In the genomic region with DNA sequence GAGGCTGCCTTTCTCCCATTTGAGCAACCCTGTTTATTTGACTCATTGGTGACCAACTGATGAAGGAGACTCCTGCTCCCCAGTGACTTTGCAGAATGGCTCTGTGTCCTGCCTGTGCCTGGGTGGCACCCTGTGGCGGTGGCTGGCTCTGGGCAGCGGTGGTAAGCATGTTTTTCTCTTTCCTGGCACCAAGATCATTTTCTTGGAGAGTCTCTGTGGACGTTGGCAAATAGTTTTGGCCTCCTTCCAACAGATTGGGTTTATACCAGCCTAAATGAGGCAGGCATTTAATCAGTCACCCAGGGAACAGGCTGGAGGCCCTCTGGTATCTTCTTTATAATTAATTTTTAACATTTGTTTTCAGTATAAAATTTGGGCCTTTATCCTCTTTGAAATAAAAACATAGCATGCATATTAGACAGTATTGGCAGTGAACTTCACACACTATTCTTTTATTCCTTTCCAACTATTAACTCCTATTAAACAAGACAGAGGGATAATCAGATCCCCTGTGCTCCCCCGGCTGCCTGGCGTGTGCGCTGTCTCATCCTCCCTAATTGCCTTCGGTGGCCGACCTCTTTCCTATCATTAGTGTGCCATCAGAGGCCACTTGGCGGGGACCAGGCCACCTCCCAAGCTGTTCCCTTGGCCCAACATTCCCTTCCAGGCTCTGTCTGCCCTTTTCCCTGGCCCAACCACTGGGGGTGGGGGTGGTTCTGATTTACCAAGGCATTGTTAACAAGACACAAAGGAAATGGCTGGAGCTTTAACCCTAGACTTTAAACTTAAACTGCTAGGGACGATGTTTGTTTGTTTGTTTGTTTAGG, we compare ENCODE assay signal across 8 mouse cellular contexts.
DNase-seq lines count a peak whose midpoint lies in the region; ATAC-seq and TF ChIP-seq lines count a peak whose summit lies in the region.
"Had no signal": no experiment of that assay in that cellular context is flagged by ENCODE, and none has a peak within 500 bp of the region (broad histone marks: within the 10 kb centered on the region; RNA-seq: fewer than 3 reads in every experiment).

No protein-coding gene starts in this region.

- no peaks in the 10 kb centered on the region for H3K9me3 ChIP-seq in midbrain, embryonic 13.5 days
- H3K9me3 ChIP-seq in midbrain, embryonic 11.5 days (ENCODE audit: control insufficient read depth, low read length): no peaks in the 10 kb centered on the region
- no peaks in the 10 kb centered on the region for H3K9me3 ChIP-seq in forebrain, postnatal 0 days (ENCODE audit: low read length)
- H3K9me3 ChIP-seq in midbrain, postnatal 0 days (ENCODE audit: low read length): no peaks in the 10 kb centered on the region
- H3K9me3 ChIP-seq: lung, embryonic 15.5 days had no signal

- 26% methylated on average over 10 of the region's 10 CpGs for WGBS in midbrain, embryonic 13.5 days
- WGBS in midbrain, embryonic 11.5 days: 55% methylated on average over 10 of the region's 10 CpGs
- WGBS in forebrain, postnatal 0 days: 16% methylated on average over 10 of the region's 10 CpGs
- whole genome bisulfite sequencing in midbrain, postnatal 0 days: 23% methylated on average over 10 of the region's 10 CpGs

- no peak overlapping the region for H3K4me3 ChIP-seq in midbrain, embryonic 13.5 days (replicated peaks)
- H3K4me3 ChIP-seq in midbrain, embryonic 11.5 days (ENCODE audit: low read depth, low read length): no peak overlapping the region
- H3K4me3 ChIP-seq in forebrain, postnatal 0 days (ENCODE audit: low read depth, low read length): no peak overlapping the region
- no peak overlapping the region for H3K4me3 ChIP-seq in midbrain, postnatal 0 days (ENCODE audit: low read depth, low read length)
- H3K4me3 ChIP-seq: lung, embryonic 15.5 days had no signal

- H3K4me1 ChIP-seq in midbrain, embryonic 13.5 days (replicated peaks): peaks cover 29% of the 10 kb centered on the region
- no peaks in the 10 kb centered on the region for H3K4me1 ChIP-seq in midbrain, embryonic 11.5 days (ENCODE audit: control insufficient read depth, insufficient read depth, low read length)
- 0 out of 2 replicates have a peak, but pooled peaks cover 4% of the 10 kb centered on the region for H3K4me1 ChIP-seq in forebrain, postnatal 0 days (ENCODE audit: insufficient read depth)
- no peaks in the 10 kb centered on the region for H3K4me1 ChIP-seq in midbrain, postnatal 0 days (ENCODE audit: insufficient read depth, low read length)
- H3K4me1 ChIP-seq: lung, embryonic 15.5 days had no signal

- H3K9ac ChIP-seq in midbrain, embryonic 13.5 days (replicated peaks): no peak overlapping the region
- no peak overlapping the region for H3K9ac ChIP-seq in midbrain, embryonic 11.5 days (ENCODE audit: low read length)
- no peak overlapping the region for H3K9ac ChIP-seq in forebrain, postnatal 0 days
- no peak overlapping the region for H3K9ac ChIP-seq in midbrain, postnatal 0 days (replicated peaks; ENCODE audit: low read length, poor library complexity, severe bottlenecking)
- H3K9ac ChIP-seq: lung, embryonic 15.5 days had no signal

- DNase-seq in midbrain, embryonic 11.5 days (ENCODE audit: low spot score, missing footprints): no peak
- peak; percentile 78 for DNase-seq in forebrain, postnatal 0 days
- DNase-seq in midbrain, postnatal 0 days (ENCODE audit: low spot score): peak; percentile 92
- no peak for DNase-seq in right cerebral cortex, adult 2 months (ENCODE audit: low spot score in 2 of 2)

- H3K27me3 ChIP-seq in midbrain, embryonic 13.5 days: peaks cover 30% of the 10 kb centered on the region
- no peaks in the 10 kb centered on the region for H3K27me3 ChIP-seq in midbrain, embryonic 11.5 days (ENCODE audit: control insufficient read depth, insufficient read depth, low read length)
- H3K27me3 ChIP-seq in forebrain, postnatal 0 days (ENCODE audit: insufficient read depth, low read length): no peaks in the 10 kb centered on the region; the same call in 1 of the 2 replicates
- no peaks in the 10 kb centered on the region; the same call in 1 of the 2 replicates for H3K27me3 ChIP-seq in midbrain, postnatal 0 days (ENCODE audit: insufficient read depth, low read length)
- H3K27me3 ChIP-seq: lung, embryonic 15.5 days had no signal

- H3K36me3 ChIP-seq in midbrain, embryonic 13.5 days: no peaks in the 10 kb centered on the region
- no peaks in the 10 kb centered on the region for H3K36me3 ChIP-seq in midbrain, embryonic 11.5 days (ENCODE audit: control insufficient read depth, insufficient read depth, low read length)
- no peaks in the 10 kb centered on the region for H3K36me3 ChIP-seq in forebrain, postnatal 0 days (ENCODE audit: insufficient read depth)
- no peaks in the 10 kb centered on the region for H3K36me3 ChIP-seq in midbrain, postnatal 0 days (ENCODE audit: insufficient read depth, low read length)
- H3K36me3 ChIP-seq: lung, embryonic 15.5 days had no signal

- ATAC-seq in midbrain, embryonic 13.5 days: peak; percentile 84
- ATAC-seq in midbrain, embryonic 11.5 days (ENCODE audit: low FRiP score): no peak
- 0 out of 2 replicates have a peak, but pooled peaks have one; percentile 36 for ATAC-seq in cerebellum, adult (ENCODE audit: insufficient number of reproducible peaks, low FRiP score, low TSS enrichment)
- peak; percentile 86 for ATAC-seq in forebrain, postnatal 0 days
- peak; percentile 60; the same call in 1 of the 2 replicates for ATAC-seq in midbrain, postnatal 0 days (ENCODE audit: low FRiP score)
- no peak for ATAC-seq in frontal cortex, adult (ENCODE audit: low TSS enrichment)

- H3K4me2 ChIP-seq in midbrain, embryonic 13.5 days (replicated peaks): no peak overlapping the region
- H3K4me2 ChIP-seq in midbrain, embryonic 11.5 days: no peak overlapping the region
- H3K4me2 ChIP-seq in forebrain, postnatal 0 days (ENCODE audit: low read depth): no peak overlapping the region
- H3K4me2 ChIP-seq in midbrain, postnatal 0 days (ENCODE audit: low read depth, low read length, poor library complexity, severe bottlenecking): no peak overlapping the region
- H3K4me2 ChIP-seq: lung, embryonic 15.5 days had no signal

- H3K27ac ChIP-seq in midbrain, embryonic 13.5 days: peak overlapping the region; percentile 75
- no peak overlapping the region for H3K27ac ChIP-seq in midbrain, embryonic 11.5 days (ENCODE audit: low read depth, low read length)
- H3K27ac ChIP-seq in forebrain, postnatal 0 days (ENCODE audit: low read depth, low read length): peak overlapping the region; percentile 21; the same call in 1 of the 2 replicates
- H3K27ac ChIP-seq in midbrain, postnatal 0 days (ENCODE audit: low read depth, low read length): 0 out of 2 replicates have a peak overlapping the region, but pooled peaks have one; percentile 28
- H3K27ac ChIP-seq: lung, embryonic 15.5 days had no signal

- no peak for TF ChIP-seq CTCF in forebrain, postnatal 0 days (IDR thresholded peaks at IDR 0.05; ENCODE audit: low read depth)
- no peak for TF ChIP-seq CTCF in midbrain, postnatal 0 days (IDR thresholded peaks at IDR 0.05)

Comparison
In these comparisons a context has a peak if more than half of its experiments do, and no peak if none do; other contexts are left out.
1. ATAC-seq: peak in midbrain, embryonic 13.5 days (single experiment), cerebellum, adult (single experiment), forebrain, postnatal 0 days (single experiment) and midbrain, postnatal 0 days (single experiment); none in midbrain, embryonic 11.5 days (single experiment) and frontal cortex, adult (single experiment).
2. DNase-seq: peak in forebrain, postnatal 0 days (single experiment) and midbrain, postnatal 0 days (single experiment); none in midbrain, embryonic 11.5 days (single experiment) and right cerebral cortex, adult 2 months (0 of 2).